Mouse (Mus musculus) gonadal fat pad, adult 2 months (tissue): ENCODE data around the gene Cts7. TPM values are rescaled to one million over a fixed set of nuclear protein-coding genes. Genes with fewer than 3 reads are reported as not detected.

Experiments used
- DNase-seq: peaks from one replicate; pipeline ENCODE4 v3.0.0-alpha.2; 2012; ENCODE audit warnings: low read depth
- polyA plus RNA-seq: library from polyadenylated mRNA; depleted of rRNA; stranded (reverse); fragments of >200 nt; gene quantifications from 2 replicates; pipeline ENCODE4 v1.2.3, GENCODE M21; 2012; rRNA removed

Cts7 gene
- not detected in 2 replicates for polyA plus RNA-seq

DNA sequence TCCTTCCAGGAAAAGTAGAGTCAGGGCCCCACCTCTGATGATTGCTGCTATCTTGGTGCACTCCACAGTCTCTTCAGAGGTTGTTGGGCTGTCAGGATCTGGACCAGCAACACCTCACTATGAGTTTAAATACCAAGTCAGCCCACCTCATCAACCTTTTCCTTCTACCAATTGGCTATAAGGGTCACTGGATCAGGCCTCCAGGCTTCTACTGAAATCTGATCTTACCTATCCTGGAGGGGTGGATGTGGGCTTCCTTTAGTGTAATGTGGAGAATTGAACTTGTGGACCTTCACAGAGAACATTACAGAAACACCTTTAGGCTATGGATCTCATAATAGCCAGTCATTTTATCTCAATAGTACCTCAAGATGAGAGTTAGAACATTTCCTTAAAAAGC, at the start of gene Cts7:
Cts7 (minus strand) TSS at position 101 of the 400 bp plus-strand sequence.
- DNase-seq = no peak

Other genes with a start within 250 kb of the Cts7 start
- gene Ctsr, start 193.9 kb downstream of the Cts7 start, polyA plus RNA-seq = not detected in 2 replicates
- not detected in 2 replicates for gene Cts6, start 154.8 kb downstream of the Cts7 start, polyA plus RNA-seq
- gene Cts8, start 102.8 kb downstream of the Cts7 start, polyA plus RNA-seq = not detected in 2 replicates
- not detected in 2 replicates for gene Gm49398, start 69.4 kb downstream of the Cts7 start, polyA plus RNA-seq
- not detected in 2 replicates for gene Ctsm, start 183.6 kb upstream of the Cts7 start, polyA plus RNA-seq
- not detected in 2 replicates for gene Gm49352, start 210.0 kb upstream of the Cts7 start, polyA plus RNA-seq
- not detected in 2 replicates for gene Cts3, start 211.9 kb upstream of the Cts7 start, polyA plus RNA-seq